Mouse (Mus musculus) c-Kit-positive CD71-negative TER-119-negative erythroid progenitor cells, embryonic 14.5 days (primary cell): ENCODE measurements around the gene Ubiad1.

Experiments used
- DNase-seq: peaks from one replicate; pipeline ENCODE4 v3.0.0-alpha.2; 2013; ENCODE audit warnings: low read depth

Ubiad1 gene

DNA sequence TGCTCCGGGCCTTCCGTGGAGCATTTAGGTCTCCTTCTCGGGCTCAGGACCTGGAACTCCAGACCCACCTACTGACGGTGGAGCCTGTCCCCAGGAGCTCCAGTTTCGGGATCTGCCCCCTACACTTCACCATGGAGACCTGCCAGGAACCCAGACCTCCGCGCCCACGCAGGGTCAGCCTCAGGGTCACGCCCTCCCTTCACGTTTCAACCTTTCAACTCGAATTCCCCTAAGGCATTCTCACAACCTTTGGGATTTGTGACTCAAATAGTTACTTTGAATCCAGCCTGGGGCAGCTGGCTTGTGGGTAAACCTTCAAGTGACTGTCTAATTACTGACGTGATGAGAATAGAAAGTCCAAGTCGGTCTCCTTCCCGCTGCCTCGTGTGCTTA, 4.3 kb upstream of the Ubiad1 start:
- peak; percentile 19 for DNase-seq

DNA sequence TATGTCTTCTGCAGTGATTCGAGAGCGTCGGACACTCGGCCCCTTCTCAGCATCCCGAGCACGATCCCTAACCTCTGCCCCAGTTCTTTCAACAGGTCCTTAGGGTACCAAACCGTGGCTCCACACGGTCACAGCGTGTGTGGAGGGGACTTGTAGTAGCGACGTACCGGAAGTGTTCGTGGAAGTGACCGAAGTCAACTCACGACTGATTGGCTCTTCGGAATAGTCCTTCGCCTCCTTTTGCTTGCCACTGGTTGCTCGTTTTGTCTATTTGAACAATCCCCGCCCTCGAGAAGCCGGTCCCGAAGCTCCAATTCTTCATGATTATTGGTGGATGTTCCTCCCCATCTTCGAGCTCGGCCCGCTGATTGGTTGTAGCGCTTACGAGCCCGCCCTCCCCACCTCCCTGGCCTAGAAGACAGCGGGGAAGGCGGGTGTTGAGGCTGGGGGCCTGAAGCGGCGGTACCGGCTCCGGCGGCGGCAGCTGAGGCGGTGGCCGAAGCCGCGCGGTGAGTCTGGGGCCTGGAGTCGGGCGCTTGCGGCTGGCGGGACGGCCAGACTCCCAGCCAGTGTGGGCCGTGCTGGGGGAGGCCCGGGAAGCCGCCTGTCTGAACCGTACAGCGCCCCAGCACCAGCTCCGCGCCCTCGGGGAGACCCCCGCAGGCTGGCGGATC, 3.7 kb upstream of the Ubiad1 start, which contains the start of gene Mtor:
Mtor (plus strand) TSS at position 433 of the 674 bp plus-strand sequence.
- DNase-seq, result peak; percentile 97

DNA sequence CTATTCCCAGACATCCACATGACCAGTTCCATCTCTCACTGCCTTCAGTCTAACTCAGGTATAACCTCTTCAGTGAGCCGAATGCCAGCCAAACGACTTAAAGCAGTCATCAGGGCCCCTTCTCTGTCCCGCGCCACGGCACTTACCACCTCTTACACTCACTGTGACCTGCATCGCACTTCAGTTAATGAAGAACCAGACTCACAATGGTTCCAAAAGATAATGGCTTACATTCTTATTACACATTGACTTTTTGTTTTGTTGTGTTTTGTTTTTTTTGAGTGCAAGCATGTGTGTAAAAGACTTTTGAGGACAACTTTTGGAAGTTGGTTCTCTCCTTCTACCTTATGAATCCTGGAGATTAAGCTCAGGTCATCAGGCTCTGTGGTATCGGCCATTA, 2.0 kb downstream of the Ubiad1 start:
- no peak for DNase-seq

DNA sequence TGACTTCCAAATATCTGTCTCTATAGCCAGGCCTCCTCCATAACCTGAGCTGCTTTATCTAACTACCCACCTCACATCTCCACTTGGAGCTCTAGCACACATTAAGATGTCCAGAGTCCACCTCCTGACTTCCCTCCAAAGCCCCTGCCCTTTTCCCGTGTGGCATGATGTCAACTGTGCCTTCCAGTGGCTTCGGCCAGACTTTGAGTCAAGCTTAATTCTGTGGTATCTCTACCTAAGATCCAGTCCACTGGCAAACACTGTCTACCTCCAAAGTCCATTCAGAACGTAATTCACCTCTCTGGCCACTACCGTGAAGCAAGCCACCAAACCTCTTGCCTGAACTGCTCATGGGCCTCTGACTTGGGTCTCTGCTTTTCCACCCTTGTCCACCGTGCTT, 2.6 kb downstream of the Ubiad1 start:
- no peak for DNase-seq

DNA sequence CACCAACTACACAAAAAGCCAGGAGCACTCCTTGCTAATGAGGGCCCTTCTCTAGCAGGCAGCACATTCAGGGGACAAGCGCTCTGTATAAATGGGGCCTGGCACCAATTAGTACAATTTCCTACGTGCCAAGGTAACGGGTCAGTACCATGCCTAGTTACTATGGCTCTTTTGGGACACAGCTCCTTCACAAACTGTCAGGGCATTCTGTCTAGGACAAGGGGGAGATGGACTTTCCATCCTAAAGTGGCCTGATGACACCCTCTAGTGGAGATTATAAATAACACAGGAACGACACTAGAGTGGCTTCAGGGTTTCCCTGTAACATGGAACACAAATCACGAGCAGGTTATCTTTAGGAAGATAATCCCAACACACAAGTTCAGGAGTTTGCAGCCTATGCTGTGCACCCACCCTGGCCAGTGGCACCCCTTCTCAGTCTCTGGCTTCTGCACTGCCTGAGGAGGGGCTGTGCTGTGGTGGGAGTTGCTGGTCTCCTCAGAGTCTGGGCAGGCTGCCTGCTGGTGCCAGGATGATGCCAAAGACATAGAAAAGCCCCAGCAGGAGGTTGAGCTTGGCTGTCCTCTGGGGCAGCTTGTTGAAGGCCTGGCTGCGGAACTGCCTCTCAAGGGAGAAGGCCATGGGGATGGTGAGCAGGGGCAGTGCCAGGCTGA, 8.8 kb downstream of the Ubiad1 start:
- no peak for DNase-seq

DNA sequence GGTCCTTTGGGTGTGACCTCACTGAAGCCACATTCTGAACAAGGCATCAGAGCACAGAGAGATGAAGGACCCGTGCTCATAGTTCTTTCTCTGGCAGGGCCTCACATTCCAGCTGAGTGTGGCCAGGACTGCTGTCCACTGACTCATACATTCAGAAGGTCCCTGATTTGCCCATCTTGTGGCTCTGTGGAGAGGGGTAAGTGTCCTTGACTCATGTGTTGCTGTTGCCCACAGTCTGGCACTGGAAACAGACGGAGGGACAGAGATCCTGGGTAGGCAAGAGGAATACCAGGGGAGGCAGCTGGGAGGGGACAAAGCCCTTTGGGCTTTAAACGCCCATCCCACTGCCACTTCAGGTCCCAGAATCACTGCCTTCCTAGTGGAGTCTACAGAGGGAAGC, 9.5 kb downstream of the Ubiad1 start:
- no peak for DNase-seq

DNA sequence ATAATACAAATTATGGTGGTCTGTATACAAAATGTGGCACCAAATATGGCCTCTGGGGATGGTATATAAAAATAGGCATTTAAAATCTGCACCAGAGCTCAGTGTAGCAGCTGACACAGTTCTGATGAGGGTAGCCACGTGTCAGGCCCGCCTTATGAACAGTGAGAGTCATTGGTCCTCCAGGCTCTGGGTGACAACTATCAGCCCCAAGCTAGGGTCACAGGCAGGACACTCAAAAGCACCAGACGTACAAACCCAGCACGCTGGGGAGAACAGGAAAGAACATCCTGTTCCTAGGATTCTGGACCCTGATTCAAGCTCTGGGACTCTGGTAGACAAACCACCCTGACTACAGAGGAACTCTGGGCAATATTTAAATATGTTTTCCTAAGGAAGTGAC, 10.0 kb downstream of the Ubiad1 start:
- no peak for DNase-seq

DNA sequence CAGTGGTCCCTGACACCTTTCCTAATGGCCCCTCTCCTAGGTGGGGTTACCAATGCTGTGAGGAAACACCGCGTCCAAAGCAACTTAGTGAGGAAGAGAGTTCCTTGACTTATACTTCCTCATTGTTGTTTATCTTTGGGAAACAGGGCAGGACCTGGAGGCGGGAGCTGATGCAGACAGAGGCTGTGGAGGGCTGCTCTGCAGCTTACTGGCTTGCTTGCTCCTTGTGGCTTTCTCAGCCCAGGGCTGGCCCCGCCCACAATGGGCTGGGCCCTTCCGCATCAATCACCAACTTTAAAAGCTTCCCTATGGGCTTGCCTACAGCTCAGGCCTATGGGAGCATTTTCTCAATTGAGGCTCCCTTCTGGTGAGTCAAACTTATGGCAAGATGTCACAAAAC, 10.8 kb downstream of the Ubiad1 start:
- DNase-seq, result no peak

DNA sequence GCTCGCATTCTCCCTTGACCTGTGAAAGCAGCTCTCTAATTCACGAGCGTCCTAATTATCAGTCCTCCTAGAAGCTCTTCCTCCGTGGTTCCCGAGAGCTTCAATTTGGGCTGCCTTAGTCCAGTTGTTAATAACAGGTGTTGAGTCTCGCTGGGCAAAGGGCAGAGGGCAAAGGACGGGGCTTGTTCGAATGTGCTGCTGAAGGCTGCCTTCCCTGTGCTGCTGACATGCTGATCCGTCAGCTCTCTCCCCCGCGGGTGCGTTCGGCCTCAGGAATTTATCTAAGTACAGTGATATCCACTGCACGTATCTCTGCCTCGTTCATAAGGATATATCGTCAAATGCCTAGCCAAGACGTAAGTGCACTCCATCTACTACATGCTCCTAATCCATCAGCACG, 11.2 kb downstream of the Ubiad1 start:
- DNase-seq, result no peak

DNA sequence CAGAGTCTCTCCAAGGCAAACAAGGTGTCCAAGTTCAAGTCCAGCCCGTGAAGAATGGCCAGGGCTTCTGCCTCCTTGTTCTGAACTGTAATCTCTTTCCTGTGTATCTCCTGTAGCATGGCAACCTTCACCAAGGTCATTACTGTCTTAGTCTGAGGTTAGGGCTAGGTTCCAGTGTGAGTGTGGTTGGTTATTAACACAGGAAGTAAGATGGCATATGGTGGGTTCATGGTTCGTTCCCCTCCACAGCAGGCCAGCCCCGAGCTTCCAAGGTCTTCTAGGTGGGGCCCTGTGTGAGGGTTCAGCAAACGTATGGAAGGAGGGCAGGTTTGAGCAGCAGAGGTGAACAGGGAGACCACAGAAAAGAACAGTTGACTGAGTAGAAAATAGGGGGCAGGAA, 12.1 kb downstream of the Ubiad1 start:
- no peak for DNase-seq

DNA sequence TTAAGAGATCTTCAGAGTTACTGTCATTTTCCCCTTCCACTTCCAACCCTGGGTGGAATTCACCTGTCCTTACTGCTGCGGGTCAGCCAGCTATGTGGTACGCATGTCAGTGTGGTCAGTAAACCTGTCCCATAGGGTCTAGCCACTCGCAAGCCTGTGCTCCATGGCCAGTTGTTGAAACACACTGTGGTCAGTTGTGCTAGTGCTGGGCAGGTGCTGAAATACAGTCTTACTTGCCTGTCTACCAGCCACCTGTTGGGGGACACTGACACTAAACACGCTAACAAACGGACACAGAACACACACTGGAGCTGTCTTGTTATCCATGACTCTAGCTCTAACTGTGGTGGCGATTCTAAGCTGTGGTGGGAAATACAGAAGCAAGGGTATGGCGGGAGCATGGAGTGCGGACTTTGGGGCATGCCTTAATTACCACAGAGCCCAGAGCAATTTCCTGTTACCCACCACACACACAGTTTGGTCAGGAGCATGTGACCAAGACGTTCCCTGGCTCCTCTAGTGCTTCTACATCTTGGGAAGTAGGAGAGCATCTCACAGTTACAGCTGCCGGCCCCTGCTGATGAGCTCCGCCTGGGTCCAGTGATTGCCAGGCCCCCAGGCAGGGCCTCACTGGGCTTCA, 13.6 kb downstream of the Ubiad1 start:
- DNase-seq, result no peak

DNA sequence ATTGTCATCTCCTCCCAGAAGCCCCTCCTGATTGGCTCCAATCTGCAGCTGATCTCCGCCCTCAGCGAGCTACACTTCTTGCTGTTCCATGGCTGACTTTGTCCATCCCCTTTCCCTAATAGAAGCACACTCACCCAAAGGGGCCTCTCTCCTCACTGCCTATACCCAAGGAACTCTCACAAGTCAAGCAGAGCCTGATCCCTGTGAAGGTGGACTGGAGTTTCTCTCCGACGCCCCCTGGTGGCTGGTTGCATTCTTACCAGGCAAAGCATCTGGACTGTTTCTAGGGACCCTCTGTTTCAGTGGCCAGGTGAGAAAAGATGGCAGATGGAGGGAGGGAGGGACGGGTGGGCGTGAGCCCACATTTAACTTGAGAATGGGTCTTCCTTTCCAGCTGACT, 14.9 kb downstream of the Ubiad1 start:
- peak; percentile 64 for DNase-seq

DNA sequence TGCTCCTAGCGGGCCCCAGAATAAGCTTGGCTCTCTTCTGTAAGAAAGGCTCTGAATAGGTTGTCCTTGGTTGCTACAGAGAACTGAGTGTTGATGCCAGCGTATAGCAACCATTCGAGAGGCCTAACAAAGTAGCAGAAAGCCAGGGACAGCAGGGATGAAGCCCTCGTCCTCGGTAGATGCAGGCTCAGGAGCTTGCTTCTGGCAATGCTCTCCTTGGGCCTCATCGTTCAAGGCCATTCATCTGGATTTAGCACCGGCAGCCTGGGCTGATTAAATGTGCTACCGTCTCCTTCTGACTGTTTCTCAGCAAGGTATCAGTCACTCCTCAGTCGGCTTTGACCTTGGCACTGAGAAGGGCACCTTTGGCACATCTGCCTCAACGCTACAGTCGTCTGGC, 15.4 kb downstream of the Ubiad1 start:
- DNase-seq, result no peak

DNA sequence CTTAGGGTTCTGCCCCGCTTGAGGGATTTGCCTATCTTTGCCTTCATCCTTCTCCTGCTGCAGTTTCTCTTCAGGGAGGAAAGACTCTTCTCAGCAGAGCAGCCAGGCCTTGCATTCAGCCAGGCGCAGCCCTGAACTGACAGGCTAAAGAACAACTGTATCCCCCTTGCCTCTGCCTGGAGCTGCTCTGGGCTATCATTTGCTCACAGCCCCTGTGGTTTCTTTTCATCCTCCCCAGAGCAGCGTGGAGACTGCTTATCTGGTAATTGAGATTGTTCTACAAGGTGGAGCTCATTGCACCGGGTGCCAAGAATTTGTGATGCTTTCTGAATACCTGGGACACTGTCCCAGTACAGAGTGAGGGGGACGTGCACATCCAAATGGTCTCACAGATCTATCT, 16.0 kb downstream of the Ubiad1 start:
- no peak for DNase-seq

DNA sequence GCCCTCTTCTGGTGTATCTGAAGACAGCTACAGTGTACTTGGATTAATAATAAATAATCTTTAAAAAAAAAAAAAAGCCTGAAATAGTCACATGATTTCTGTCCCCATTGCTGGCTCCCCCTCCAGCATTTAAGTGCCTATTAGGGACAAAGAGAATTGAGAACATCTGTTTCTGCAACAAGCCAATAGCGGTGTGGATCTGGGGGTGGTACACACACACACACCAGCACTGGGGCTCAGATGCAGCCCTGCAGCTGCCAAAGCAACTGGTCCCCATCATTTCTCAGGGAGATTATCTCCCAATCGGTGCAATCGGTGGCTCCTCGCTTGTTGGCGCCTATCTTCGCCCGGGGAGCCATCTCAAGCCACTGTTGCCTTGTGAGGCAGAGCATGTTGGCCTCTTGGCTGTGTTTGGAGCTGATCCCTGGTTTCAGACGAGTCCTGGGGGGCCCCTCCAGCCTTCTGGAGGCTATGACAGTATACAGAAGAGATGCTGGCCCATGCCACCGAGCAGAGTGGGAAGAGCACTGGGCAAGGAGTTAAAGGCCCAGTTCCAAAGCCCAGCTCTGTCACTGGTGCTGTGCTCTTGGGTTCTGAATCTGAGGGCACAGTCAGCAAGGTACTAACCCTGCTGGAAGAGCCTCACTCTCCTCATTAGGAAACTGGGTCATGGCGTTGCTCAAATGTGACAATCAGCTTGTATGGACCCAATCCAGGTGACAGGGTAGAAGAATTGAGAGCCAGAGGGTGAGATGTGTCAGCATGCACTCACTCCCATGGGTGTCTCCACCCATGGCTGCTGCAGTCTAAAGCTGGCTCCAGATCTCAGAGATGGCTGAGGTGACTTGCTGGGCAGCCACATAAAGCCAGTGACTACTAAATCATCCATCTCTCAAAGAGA, 17.4 kb downstream of the Ubiad1 start:
- DNase-seq, result no peak

DNA sequence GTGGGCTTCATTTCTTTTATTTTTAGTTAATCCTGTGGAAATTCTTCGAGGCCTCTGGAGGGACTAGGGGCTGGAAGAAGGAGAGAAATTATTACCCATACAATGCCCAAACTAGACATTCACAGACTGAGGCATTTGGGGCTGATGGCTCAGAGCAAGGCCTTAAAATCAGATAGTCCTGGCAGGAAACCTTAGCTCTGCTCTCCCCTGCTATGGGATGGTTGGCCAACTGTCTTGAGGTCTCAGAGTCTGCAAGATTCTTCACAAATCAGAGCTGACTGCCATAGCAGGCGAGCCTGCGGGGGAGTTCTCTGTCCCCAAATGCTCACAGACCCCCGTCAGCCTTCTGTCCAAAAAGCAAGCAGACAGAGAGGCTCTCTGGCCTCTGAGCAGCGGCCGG, 27.0 kb downstream of the Ubiad1 start:
- no peak for DNase-seq

DNA sequence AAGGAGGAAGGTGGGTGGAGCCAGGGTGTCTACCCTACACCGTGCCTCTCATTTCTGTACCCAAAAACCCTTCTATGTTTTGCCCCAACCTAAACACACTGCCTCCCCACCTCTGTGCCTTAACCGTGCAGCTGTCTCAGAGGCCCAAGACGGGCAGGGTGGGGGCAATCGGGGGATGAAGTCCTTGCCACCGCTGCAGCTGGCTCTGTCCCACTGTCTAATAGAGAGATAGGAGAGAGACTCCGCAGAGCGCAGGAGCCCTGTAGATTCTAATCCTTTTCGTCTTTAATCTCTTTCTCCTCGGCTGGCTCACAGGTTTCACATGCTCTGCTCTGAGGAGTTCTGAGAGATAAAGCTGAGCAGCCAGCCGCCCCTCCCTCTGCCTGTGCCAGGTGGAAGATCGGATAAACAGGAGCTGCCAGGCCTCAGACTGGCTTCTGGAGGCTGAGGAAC, 27.5 kb downstream of the Ubiad1 start:
- no peak for DNase-seq

DNA sequence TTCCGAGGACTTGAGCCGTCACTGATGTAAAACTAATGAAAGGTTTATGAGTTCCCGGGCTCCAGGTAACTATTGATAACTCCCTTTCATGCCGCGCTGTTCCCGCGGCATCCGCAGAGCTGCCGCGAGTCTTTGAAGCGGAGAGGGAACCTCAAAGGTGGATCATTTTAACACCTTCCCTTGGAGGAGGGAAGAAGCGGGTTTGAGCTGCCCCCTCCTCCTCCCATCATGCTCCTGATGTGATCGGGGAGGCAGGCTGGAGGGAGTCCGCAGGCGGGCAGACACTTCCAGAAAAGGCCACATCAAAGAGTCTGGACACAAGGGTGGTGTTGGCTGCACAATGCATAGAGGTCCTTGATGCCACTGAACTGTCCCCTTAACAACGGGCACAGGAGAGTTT, 29.0 kb downstream of the Ubiad1 start:
- DNase-seq, result no peak

DNA sequence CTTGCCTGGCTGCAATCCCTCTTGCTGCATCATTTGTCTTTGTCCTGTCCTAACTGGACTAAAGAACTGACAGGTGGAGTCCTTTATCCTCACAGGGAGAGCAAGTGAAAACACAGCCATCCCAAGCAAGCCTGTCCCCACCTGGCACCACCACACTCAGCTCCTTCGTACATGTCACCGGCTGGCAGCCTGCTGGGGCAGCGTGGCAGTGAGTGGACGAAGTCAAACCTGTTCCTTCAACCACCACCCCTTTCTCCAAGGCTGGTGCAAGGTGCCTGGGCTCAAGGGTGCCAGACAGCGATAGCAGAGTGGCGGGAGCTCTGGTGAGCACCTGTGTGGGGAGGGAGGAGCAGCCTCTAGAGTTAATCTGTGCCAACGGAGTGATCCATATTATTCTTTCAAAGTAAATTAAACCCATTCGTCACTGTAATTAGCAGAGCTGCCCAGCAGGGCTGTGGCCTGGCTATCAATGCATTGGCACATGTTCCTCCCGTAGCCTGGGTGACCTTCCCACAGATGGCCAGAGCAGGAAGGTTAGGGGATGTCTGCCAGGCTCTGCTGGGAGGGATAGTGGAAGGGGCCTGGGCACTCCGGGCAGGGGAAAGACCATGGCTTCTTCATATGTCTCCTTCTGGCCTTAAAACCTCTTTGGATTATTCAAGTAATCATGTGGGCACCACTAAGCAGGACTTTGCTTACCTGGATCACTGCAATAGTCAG, 36.2 kb downstream of the Ubiad1 start:
- DNase-seq, result no peak

DNA sequence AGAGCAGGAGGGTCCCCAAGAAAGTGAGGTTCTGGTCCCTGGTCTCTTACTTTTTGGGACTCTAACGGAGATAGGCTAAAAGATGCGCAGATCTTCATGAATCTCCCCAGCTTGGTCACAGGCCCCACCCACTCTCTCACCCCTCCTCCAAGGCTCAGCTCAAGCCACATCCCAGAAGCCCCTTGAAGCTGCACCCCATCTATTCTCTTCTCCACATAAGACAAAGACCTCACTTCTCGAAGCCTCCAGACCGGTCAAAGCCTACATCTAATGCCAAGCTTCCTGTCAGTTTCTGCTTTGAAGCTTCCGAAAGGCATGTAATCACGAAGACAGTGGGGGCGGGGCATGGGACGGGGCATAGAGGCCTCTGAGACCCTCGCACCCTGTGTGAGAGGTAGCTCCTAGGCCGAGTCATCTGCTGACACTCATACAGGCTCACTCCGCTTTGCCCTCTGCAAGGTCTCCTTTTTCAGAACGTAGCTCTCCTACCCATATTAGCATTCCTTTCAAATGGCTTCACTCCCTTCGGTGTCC, 39.2 kb downstream of the Ubiad1 start:
- no peak for DNase-seq

DNA sequence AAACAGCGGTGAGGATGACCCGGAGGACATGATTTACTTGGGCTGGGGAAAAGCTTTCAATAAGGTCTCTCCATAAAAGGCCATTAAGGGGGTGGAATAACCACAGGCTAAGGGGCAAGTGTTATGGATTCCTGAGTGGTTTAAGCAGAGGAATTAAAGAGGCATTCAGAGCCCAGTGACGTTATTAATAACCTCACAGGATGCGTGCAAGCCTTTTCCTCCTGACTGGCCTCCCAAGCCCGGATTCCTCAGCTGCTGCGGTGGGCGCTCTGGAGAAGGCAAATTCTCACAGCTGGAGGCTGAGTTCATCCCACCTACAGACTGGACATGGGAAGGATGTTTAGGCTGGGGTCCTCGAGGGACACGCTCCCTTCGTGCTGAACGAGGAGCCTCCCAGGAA, 39.8 kb downstream of the Ubiad1 start:
- DNase-seq, result no peak
